Mouse (Mus musculus) layer of hippocampus, adult 8-10 months (tissue): ENCODE results near the gene Uty. TPM values are rescaled to one million over a fixed set of nuclear protein-coding genes. Genes with fewer than 3 reads are reported as not detected.

Experiments used
- DNase-seq, 2 experiments: peaks; one replicate each; pipeline ENCODE4 v3.0.0; 2022; ENCODE audit warnings: low spot score in 2 of 2
- total RNA-seq, 4 experiments: library from RNA; stranded (reverse); gene quantifications; 2 replicates each; pipeline ENCODE4 v1.2.4; 2022

The Uty gene
- 10 to 100 TPM in 2 of 4 experiments, not detected in 2; 24.1 to 29.3 TPM for total RNA-seq

DNA sequence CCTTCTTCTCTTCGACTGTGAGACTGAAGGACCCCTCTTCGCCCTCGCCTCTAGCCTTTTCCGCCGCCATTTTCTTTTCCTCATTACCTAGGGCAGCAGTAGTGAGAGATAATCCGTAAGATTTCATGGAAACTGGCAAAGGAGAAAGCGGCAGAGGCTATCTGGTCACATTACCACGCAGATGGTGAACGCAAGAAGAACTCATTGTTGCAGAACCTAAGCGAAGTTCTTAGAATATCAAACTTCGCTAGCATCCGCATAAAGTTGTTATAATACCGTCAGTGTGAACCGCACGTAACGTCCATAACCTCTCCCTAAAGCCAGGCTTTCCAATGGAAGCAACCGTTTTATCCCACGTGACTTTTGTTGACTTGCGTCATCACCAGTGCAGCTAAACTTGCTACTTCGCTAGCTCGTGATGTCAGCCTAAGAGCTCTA lies at the start of gene Uty:
TSS of gene Uty (minus strand) at position 334 of the 438 bp plus-strand sequence.
- DNase-seq, result peak in 1 of 2 experiments; percentile 66

DNA sequence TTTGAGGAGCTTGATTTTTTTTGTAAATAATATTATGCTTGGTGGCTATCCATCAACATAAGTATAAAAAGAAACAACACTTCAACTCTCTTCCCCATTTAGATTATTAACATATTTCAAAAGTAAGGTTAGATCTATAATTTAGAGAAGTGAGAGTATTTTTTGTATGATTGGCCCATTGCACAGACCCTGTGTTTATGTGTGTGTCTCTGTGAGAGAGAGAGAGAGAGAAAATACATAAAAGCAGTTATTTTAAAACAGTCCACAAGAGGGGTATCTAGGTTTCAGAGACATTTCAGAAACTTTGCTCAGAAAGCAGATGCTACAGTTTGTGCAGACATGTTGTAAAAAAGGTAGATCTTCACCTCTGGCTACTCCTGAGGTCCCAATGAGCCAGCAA lies 48.1 kb upstream of the Uty start:
- no peak for DNase-seq

DNA sequence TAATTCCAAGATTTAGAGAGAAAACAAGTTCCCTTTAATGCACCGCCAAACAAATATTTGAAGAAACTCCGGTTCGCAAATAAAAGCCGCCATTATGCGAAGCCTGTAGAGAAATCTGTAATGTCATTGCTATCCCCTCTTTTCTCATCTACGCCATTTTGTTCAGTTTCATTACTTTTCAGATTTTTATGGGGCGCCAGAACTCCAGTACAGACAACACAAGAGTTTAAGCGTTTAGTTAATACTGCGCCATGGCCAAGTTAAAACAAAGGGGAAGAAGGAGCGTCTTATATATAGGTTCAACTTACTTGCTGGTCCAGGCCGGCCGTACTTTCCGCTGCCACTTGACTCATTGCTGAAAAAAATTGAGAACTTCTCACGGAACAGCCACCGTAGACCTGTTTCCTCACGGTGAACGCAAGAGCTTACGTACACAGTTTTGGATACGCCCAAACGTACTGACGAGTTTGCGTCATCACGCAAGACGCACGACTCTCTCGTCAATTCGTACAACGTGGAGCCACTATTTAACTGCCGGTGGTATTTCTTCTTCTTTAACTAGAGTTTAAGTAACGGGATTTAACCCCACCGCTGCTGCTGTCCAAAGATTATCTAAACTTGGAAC lies 40.7 kb upstream of the Uty start, which contains the start of gene Ddx3y:
TSS of gene Ddx3y (minus strand) at position 459 of the 625 bp plus-strand sequence.
- DNase-seq, result peak in 1 of 2 experiments; percentile 67

DNA sequence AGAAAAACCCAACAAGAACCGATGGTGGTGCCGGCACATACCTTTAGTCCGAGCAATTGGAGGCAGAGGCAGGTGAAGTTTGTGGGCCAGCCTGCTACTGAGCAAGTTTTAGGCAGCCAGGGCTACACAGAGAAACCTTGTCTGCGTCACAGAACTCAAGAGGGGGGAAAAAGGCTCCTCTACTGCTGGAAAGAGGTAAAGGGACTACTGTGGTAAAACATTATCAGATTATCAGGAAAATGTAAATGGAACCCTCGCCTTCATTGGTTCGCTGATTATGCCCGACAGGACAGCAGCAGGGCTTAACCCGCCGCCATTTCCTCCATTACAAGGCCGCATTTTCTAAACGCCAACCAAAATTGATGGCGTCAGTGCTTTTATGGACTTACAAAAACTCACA lies 40.2 kb upstream of the Uty start:
- peak in 1 of 2 experiments; percentile 7 for DNase-seq

DNA sequence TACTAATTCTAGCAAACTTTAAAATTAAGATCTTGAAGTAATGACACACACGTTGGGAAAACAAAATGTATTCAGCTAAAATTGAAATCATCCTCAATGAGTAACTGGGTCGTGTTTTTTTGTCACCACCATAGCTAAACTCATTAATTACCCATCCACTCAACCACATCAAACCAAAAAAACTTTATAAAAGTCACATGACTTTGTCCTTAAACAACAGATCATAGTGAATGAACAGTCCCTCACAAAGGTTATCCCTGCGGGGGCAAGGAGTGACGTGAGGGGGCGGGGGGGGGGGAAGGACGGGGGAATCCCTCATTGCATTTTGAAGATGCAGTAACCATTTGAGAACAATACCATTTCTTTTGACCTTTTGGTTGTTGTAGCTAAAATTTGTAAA lies 558 bp upstream of the Uty start:
- DNase-seq, result no peak

DNA sequence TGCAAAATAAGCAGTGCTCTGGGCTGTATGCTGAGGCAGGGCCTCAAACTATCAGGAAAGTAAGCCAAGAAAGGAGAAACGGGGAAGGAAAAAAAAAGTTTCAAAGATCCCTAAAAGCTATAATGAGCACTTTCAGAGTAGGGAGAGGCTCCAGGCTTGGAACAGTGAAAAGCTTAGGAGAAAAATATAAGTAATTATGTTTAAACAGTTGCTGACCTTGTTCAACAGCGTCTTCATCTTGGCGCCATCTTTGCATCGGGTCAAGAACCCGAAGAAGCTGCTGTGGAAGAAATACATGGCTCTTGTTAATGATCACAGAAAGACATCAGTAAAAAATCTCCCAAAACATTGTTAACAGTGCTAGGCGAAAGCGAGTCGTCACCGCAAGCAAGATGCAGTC lies 619 bp downstream of the Uty start:
- peak in 1 of 2 experiments; percentile 2 for DNase-seq

DNA sequence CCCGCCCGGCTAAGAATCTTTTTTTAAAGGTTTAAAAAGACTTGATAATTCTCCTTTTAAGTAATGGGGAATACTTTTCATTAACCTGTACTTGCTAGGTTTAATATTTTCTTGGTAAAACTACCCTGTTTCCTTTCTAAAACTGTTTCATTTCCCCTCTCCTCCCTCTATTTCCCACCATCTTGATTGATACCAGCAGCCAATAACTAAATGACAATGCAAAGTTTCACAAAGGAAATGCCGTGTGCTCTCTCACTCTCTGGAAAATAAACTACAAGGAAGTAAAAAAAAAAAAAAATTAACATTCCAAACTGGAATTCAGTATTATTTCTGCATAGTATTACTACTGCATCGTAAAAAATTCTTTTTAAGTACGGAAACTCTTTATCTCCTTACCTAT lies 1.1 kb downstream of the Uty start:
- no peak for DNase-seq

DNA sequence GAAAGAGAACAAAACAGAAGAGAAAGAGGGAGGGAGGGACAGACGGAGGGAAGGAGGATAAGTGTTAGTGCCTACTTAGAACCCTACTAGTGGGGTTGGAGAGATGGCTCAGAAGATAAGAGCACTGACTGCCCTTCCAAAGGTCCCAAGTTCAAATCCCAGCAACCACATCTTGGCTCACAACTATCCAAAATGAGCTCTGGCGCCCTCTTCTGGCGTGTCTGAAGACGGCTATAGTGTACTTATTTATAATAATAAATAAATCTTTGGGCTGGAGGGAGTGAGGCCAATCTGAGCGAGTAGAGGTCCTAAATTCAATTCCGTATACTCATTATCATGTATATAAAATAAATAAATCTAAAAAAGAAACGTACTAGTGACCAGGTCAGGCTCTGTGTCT lies 25.6 kb downstream of the Uty start:
- no peak for DNase-seq

DNA sequence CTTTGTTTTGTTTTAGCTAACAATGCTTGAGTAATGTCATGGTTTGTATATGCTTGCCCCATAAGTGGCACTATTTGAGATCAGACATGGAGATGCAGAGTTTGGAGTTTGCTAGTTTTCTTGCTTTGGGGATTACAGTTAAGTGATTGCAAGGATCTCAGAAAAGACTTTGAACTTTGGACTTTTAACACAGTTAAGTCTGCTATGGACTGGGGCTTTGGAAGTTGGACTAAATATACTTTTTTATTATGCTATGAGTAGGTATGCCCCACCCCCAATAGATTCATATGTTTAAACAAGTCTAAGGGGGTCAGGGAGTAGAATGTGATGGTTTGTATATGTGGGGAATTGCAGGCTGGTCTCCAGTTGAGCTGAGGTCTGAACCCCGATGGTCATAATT lies 67.1 kb downstream of the Uty start:
- DNase-seq, result no peak

DNA sequence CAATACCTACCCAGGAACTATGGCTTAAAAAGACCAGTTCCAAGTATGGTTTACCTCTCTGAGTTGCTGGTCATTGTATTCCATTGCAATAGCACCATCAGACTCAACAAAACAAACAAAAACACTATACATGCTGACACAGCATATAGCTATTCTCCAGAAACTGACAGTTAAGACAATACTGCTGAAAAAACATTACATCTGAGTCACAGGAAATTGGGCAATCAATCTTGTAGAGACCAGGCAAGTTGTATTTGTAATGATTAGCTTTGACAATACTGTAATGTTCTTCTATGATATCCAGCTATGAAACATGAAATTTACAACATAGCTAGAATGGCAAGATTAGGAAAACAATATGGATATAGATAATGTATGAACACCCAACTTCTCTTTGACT lies 82.5 kb downstream of the Uty start:
- no peak for DNase-seq

DNA sequence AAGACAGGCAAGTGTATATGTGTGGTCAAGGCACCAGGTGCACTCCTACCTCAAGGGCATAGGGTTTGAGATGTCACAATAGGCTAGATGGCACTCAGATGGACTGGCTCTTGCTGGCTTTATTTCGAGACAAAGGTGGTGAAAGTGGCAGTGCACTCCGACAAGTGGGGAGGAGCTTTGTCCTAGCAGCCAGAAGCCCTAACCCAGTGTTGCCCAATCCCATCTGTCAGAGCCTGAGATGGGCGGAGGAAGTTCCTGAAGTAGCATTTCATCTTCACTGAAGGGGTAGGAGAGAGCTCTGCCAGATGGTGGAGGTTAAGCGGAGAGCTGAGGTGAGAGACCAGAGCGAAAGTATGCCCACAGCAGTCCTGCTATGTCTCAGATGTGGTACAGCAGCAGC lies 129.4 kb downstream of the Uty start:
- DNase-seq, result no peak

DNA sequence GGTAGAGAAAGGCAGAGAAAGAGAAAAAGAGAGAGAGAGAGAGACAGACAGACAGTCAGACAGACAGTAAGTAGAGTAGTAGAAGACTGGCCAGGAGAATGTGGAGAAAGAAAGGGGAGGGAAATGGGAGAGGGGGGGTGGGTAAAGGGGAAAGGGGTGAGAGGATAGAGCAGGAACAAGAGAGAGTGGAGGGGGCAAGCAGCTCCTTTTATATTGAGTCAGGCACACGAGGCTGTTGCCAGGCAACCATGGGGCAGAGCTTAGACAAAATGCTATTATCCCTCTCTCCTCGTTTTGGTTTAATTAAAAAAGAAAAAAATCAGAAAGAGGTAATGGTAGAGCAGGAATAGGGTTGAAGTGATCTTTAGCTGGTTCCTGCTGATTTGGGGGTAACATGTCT lies 131.5 kb downstream of the Uty start:
- no peak for DNase-seq

Other genes with a start within 250 kb of the Uty start
- gene Eif2s3y, start 235.2 kb downstream of the Uty start, total RNA-seq, result 10 to 100 TPM in 2 of 4 experiments, not detected in 2; 68.2 to 87.8 TPM
- gene Ddx3y, start 40.9 kb upstream of the Uty start, total RNA-seq, result 10 to 100 TPM in 2 of 4 experiments, not detected in 2; 41.1 to 48.3 TPM
- gene Usp9y, start 214.0 kb upstream of the Uty start, total RNA-seq, result under 1 TPM in 1 of 4 experiments, not detected in 3; 0.13 TPM